Mouse (Mus musculus) heart, postnatal 4 days (tissue): ENCODE measurements around the gene Gpr35. TPM values are rescaled to one million over a fixed set of nuclear protein-coding genes. Genes with fewer than 3 reads are reported as not detected.
A peak's percentile ranks its signal among the peaks of the same experiment; 100 is the strongest.
"Not testable (repeated sequence)": the region's sequence is repeated elsewhere in the genome, so short reads cannot be mapped to it uniquely, and the experiment has no call there.

ENCODE experiments used
- DNase-seq: peaks from one replicate; pipeline ENCODE4 v3.0.0; 2021
- total RNA-seq, 2 experiments: library from RNA; stranded (reverse); gene quantifications; 2 replicates each; pipeline ENCODE4 v1.2.3; 2021

The Gpr35 gene
- total RNA-seq, 2 experiments from 2014 or later: 0.38 to 0.59 TPM

DNA sequence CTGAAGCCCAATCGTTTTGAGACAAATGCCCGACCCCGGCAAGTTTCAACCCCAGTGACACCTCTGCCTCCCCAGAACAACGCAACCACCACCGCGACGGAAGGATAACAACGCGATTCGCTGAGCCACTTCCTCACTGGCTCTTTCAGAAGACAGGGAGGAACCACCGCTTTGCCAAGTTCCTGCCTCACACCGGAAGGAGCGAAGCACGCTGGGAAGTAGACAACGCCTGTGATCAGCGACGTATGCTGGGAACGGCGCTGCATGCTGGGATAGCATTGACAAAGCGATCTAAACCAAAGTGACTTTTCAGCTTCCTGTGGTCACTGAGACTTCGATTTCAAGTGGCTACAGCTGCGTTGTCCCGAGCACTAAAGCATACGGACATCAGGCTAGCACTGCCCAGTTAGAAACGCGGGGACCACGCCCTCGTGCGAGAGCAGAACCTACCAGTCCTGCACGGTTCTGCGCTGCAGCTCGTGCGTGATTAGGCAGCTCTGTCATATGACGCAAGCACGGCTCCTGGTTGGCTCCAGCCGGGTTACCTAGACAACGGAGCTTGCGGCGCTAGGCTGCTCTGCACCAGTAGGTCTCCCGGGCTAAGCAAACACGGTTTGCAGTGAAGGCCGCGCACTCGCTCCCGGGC, 16.4 kb upstream of the Gpr35 start, which contains the start of gene Capn10:
Gene Capn10, plus strand, starts transcription at position 195 of the 646 bp plus-strand sequence.
- peak; percentile 91 for DNase-seq

DNA sequence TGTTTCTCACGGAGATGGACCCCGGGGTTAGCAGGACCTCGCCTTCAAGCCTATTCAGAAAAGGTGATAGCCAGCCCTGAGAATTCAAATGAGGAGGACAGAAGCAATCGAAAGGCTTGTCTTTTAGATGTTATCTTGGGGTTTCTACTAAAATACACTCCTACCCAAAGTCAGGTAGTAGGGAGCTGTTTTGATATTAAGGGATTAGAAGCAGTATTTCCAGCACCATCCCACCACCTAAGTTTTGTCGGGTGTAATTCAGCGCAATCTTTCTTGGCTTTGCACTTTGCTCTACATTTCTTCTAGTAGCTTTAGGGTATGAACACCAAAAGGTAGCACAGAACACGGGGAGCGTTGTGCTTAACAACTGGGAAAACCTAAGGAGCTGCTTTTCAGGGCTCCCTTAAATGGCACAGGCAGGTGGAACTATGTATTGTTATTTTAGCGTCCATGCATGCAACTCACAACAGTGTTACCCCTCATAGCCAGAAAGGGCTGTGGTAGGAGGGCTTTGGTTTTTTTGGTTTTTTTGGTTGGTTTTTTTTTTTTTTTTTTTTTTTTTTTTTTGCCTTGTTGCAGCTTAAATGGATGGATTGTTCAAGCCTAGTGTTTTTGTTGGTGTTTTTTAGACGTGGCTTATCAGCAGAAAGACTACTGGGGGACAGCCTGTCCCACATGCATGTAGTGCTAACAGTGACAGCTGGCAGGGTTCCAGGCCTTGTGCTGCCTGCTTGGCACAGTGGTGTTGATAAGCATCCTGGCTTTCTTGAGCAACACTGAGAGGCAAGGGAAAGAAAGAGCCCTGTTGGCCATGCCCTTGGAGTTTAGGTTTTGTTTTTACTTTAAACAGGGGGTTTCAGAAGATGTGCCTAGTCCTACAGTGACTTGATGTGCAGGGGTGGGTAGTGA, 15.4 kb upstream of the Gpr35 start:
- peak; percentile 39 for DNase-seq

DNA sequence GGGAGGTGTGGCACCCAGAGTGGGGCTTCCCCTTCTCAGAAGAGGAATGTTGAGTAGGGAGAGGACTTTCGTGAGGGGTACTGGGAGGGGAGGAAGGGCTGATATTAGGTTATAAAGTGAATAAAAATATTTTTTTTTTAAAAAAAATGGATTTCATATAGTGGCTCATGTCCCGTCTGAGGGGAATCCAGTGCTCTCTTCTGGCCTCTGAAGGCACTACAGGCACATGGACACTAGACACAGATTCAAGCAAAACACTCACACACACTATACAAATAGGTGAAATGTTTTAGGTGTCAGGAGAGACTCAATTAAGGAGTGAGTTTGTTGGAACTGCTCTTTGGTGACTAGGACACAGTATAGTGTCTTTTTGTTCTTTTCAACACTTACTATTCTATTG, 14.7 kb upstream of the Gpr35 start:
- DNase-seq: no peak

DNA sequence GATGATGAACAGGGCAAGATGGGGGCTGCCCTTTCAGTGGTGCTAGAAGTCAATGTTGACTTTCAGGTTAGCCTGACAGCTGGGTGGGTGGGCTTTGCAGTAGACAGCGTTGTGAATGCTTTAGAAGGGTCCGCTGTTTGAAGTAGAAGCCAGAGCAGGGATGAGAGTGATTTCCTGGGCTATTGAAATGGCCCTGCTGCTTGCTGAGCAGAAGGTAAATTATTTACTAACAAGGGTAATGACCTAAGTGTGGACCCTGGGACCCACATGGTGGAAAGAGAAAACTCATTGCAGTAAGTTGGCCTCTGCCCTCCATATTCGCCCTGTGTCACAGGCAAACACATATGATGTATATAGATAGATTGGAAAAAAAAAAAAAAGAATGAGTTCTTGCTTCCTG, 14.2 kb upstream of the Gpr35 start:
- DNase-seq: no peak

DNA sequence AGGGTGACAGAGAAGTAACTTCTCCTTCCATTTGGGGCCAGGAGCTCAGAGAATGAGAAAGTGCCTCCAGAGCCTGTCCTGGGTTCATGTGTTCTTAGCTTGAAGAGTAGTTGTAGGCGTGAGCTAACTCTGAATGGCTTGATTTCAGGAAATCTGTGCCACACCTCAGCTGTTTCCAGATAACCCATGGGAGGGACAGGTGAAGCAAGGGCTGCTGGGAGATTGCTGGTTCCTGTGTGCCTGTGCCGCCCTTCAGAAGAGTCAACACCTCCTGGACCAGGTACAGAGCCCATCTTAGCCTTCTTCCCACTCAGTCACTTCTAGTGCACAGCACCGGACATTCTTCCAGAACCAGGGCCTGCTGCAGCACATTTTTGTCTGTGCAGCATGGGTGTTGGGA, 12.9 kb upstream of the Gpr35 start:
- no peak for DNase-seq

DNA sequence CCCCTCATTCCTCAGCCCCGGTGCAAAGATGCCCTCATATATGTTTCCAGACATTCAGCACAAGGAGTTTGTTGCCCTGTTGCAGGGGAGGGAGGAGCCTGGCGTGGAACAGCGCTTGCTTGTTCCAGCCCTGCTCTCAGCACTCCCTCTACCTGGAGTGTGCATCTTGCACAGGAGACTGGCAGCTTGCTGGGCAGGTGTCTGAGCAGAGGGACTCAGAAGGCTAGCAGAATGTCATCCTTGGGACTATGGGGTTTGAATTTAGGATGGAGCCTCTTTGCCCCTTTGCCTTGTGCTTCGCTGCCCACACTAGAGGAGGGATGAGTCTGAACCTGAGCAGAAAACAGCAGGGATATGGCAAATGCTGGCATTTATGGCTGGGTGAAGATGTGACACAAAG, 10.9 kb upstream of the Gpr35 start:
- DNase-seq: no peak

DNA sequence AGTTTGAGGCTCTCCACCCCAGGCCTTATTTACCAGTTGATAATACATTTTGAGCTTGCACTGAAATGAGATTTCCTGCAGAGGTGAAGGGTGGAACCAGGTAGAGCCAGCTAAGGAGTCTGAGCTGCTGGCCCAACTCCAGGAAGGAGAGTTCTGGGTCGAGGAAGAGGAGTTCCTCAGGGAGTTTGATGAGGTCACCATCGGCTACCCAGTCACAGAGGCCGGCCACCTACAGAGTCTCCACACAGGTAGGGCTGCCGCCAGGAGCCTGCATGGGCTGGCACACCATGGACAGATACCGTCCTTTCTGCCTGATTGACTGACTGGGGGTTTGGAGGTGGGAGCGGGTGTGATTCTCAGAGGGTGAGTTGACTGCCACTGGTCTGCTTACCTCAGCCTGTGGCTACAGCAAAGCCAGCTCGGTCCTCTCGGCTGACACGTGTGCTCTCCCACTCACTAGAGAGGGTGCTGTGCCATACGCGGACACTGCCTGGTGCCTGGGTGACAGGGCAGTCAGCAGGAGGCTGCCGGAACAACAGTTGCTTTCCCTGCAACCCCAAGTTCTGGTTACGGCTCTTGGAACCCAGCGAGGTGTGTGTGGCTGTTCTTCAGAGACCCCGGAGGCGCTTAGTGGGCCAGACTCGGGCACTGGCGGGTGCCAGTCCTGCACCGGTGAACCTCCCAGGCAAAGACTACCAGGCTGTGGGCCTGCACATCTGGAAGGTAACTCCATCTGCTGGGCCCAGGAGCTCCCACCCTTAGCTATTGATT, 7.3 kb upstream of the Gpr35 start:
- DNase-seq: peak; percentile 3

DNA sequence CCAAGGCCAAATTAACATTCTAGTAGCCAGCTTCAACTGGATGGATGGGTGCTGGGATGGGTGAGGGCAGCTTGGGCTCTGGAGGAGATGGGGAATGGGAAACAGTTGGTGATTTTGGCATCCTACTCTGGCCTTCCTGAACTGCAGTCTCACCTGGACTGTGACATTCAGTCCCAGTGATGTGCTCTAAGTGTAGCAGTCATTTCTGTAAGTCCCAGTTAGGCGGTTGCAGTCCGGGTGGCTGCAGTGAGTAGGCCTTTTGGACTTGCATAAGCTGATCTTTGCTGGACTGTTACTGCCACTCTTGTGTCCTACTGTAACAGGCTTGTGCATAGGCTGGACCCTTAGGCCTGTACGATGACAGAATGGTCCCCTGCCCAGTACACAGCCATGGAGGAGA, 2.7 kb upstream of the Gpr35 start:
- no peak for DNase-seq

DNA sequence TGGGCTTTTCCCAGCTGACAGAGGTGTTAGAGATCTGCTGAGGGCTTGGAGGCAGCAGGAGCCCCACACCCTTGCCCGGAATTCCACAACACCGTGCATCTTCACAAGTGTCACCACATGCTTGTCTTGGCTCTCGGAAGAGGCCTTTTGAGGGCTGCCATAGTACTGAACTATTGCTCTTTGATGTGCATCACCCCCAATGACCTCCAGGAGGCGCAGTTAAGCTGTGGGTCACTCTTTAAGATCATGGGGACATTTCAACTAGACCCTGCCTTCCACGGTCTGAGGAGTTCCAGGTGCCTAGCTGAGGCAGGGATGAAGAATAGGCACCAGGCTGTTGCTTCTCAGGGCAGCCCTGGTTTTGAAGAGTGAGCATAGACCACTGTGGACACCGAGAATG, 1.2 kb upstream of the Gpr35 start:
- peak; percentile 45 for DNase-seq

DNA sequence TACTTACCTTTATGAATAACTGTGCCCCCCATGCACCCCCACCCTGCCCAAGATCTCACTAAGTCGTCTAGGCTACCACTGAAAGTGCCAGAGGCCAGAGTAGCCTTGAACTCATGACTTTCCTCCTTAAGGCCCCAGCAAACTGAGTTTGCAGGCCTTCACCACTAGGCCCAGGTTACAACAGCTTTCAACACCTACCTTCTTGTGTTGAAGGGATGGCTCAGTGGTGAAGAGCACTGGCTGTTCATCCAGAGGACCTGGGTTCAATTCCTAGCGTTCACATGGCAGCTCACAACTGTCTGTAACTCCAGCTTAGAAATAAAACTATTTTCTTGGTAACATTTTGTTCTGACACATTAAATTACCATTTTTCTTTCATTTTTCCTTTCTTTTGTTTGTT, 3.0 kb downstream of the Gpr35 start:
- peak; percentile 2 for DNase-seq

DNA sequence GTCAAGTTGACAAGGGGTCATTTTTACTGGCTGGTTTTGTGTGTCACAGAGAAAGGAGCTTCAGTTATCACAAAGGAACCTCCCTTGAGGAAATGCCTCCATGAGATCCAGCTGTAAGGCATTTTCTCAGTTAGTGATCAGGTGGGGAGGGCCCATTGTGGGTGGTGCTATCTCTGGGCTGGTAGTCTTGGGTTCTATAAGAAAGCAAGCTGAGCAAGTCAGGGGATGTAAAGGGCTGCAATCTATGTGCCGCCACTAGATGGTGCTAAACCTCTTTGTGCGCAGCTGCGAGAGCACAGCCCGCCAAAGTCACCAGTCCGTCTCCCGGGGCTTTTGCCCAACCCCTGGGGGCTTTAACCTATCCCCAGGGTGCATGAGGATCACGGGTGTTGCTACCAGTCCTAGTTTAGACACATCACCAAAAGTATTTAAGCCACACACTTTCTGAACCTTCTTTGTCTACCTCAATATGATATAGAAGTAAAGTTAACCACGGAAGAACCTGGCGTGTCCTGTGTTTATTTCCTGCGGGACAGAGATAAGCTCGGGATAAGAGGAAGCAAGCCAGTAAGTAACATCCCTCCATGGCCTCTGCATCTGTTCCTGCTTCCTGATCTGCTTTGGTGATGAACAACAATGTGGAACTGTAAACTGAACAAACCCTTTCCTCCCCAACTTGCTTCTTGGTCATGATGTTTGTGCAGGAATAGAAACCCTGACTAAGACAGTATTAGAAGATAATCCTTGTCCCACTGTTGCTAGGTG, 6.1 kb downstream of the Gpr35 start:
- DNase-seq: peak; percentile 81

DNA sequence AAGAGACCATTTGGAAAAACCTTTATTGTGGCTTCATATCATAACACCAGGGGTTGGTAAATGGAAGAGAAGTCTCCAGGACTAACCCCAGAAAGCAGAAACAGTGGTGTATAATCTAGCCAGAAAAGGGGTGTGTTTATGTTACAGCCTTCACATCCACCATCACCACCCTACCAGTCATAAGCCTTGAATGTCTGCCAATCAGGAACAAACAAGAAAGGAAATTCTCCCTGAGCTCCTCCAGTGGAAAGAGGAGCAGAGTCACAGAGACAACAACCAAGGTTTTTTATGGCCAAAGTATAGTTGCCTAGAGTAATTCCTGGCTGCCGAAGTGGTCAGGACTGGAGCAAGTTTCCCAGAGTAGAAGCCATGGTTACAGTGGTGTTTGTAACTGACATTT, 8.3 kb downstream of the Gpr35 start:
- DNase-seq: peak; percentile 2

DNA sequence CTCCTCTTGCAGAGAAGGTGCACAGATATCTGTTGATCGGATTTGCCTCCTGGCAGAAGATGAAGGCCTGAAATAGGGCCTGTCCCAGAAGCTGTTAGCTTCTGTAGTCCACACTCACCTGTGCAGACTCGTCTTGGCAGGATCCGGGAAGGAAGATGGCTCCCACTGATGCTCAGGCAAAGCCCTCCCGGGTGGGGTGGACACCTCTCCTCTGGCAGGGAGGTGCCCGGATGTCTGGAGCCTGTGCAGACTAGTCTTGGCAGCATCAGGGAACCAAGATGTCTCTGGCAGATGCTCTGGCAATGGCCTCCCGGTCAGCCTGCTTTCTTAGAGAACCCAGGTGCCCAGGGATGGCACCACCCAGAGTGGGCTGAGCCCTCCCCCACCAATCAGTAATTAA, 20.1 kb downstream of the Gpr35 start:
- not testable (repeated sequence) for DNase-seq

DNA sequence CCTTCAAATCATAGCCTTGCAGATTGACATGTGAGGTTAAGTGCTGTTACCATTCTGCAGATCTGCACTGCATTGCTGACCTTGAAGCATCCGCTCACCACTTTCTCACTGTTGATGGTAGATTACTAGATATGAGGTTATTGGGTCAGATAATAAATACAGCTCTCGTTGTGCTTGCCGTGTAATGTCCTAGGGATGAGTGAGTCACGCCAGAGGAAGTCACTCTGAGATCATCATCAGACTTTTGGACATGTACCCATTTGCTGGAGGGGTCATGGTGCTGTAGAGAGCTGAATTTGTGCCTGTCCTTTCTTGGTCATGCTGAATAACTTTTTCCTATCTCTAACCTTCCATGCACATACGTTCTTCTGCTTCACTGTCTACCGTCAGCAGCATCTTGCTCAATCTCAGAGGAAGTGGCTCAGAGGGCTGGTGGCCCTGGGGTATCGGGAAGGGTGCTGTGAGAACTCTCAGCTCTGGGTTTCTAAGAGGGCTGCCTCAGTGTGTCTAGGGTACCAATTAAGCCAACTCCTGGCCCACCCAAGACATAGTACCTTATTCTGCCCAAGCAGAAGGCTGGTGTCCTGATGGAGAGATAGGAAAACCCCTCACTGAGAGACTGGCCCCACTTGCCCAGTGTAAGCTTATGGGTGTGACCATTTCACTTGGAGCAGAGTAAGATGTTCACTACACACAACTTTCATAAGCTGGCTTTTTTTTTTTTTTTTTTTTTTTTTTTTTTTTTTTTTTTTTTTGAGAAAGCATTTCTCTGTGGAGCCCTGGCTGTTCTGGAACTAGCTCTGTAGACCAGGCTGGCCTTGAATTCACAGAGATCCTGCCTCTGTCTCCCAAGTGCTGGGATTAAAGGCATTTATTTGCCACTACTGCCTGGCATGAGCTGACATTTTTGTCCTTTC, 21.5 kb downstream of the Gpr35 start:
- no peak for DNase-seq

DNA sequence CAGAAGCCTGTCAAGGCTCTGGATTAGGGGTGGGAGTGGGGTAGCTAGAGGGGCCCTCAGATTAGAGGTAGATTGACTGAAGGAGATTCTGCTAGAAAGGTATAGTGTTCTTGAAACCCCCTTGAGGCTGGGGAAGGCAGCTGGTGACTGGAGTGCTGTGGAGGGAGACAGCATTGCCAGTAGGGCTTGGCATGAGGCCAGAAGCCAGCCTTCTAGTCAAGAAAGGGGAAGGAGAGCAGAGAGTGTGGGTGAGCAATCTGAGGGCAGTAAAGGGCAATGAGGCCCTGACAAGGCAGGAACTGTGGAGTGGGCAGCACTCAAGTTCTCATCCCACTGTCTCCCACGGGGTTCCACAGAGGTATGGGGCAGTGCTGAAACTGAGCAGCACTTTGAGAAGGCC, 22.2 kb downstream of the Gpr35 start:
- peak; percentile 68 for DNase-seq

DNA sequence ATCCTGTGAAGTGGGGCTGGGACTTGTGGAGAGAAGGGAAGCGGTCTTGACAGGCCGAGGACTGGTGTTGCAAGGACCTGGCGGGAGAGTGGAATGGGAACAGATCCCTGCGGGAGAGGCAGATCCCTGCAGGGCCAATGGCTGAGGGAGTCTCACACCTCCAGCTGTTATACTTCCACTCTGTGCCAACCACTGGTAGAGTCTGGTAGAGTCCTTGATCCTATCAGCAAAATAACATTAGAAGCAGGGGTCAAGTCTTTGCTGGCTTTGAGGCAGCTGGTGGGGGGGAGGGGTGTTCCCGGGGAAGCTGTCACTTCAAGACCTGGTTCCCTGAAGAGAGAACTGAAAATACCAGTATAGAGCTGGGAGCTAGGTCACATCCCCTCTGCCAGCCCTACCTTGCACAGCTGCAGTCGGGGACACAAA, 25.5 kb downstream of the Gpr35 start:
- DNase-seq: peak; percentile 24

DNA sequence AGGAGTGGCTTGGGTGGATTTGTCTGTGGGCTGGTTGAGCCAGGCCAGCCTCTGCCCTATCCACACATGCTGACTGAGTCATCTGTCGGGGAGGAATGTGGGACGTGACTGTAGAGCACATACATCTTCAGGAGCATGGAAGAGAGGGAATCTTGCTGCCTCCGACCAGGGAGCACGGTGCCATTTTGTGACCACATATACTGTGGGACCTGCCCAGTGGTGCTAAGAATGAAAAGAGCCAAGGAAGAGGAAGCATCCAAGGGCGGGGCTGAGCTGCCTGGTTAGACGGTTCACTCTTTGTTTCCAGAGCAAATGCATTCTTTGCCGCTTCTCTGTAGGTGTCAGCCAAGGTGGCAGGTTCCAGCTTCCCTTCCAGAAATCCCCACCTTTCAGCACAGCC, 28.0 kb downstream of the Gpr35 start:
- no peak for DNase-seq

DNA sequence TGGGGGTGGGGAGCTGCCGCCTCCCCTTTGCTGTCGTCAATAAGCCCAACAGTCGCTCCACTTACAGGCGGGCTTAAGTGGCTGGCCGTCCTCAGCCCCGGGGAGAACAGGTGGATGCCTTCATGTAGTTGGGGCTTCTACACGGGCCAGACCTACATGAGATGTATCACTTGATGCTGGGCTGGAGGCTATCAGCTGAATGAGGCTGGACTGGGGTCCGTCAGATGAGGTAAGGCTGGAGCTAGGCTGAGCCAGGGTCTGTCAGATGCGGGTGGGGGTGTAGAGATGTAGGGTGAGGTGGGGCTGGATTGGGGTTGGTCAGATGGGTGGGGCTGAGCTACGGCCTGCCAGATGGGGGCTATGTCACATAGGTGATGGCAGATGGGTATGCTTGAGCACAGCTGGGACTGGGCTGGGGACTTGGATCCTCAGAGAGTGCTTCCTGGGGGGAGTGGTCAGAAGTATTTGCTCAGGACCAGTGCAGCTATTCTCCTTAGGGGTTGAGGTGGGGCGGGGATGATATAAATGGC, 28.5 kb downstream of the Gpr35 start:
- no peak for DNase-seq

DNA sequence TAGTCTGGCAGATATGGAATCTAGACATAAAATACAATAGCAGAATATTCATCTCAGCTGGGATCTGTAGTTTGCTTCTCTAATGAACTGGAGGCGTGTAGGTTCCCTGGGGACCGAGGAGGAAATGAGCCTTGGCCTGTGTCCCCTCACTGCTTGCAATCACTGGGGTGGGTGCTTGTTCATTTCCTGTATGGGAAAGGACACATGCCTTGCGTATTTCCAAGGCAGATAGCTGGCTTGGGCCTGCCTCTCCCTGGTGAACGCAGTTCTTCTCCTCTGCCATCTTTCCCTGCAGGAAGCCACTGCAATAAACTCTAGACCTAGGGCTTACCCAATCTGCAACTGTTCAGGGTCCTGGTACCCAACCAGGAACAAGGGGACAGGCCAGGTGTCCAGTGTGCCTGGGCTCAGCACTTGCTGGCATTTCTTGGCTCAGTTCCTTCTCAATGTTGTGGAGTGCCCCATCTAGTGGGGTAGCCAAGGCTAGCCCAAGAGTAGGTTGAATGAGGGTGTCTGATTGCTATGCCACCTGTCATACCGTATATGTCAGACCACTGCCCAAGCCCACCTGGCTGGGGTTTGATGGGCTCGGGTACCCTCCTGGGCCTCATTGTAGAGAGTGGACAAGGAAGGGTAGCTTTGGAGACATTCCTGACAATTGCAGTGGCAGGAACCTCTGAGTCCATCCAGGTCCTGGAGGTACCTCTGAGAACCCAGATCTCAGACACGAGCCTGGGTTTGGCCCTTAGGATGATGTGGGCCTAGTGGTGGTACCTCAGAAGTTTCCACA, 30.6 kb downstream of the Gpr35 start:
- peak; percentile 63 for DNase-seq
